In the genomic region with DNA sequence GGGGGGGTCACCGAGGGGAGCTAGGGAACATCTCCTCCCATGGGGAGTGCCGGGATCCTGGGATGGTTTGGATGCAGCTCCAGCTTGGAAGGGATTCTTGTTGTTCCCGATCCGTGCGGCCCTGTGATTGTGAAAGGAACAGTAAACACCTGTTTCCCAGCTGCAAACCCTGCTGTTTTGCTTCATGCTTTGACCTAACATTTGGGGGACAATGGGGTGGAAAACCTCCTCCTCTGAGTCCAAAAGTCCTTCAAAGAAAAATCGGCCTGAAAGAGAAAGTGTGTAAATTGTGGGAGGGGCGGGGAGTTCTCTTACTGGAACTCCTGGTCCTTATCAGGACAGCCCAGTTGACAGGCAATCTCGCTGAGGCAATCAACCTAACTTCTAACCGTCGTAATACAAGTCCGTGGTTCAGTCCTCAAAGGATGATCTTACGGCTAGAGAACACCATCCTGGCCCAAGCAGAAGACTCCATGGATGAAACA, we compare ENCODE assay signal across 12 mouse cellular contexts. TPM values are rescaled to one million over a fixed set of nuclear protein-coding genes. Genes with fewer than 3 reads are reported as not detected.
DNase-seq lines count a peak whose midpoint lies in the region; ATAC-seq lines count a peak whose summit lies in the region.
"Had no signal": no experiment of that assay in that cellular context is flagged by ENCODE, and none has a peak within 500 bp of the region (broad histone marks: within the 10 kb centered on the region; RNA-seq: fewer than 3 reads in every experiment).

No protein-coding gene starts in this region.

- H3K4me3 ChIP-seq in liver, embryonic 12.5 days: peak overlapping the region; percentile 34
- H3K4me3 ChIP-seq: embryonic facial prominence, embryonic 12.5 days; kidney, embryonic 15.5 days; midbrain, embryonic 12.5 days had no signal

- intact Hi-C loops in gastrocnemius, postnatal 14 days (cut with DNase I; ENCODE audit: low total_unique reads): no loop called here

- peak overlapping the region; percentile 60 for H3K4me2 ChIP-seq in liver, embryonic 12.5 days
- H3K4me2 ChIP-seq: embryonic facial prominence, embryonic 12.5 days; kidney, embryonic 15.5 days; midbrain, embryonic 12.5 days had no signal

- H3K36me3 ChIP-seq in liver, embryonic 12.5 days: no peaks in the 10 kb centered on the region
- H3K36me3 ChIP-seq: midbrain, embryonic 12.5 days had no signal

- 23% methylated on average over 12 of the region's 12 CpGs for WGBS in liver, embryonic 12.5 days (ENCODE audit: insufficient replicate concordance)

- H3K9me3 ChIP-seq in liver, embryonic 12.5 days (replicated peaks): no peaks in the 10 kb centered on the region
- H3K9me3 ChIP-seq: embryonic facial prominence, embryonic 12.5 days; kidney, embryonic 15.5 days; midbrain, embryonic 12.5 days had no signal

- peak; percentile 76 to 82 for DNase-seq in heart, adult 18-20 months
- no peak for DNase-seq in heart, postnatal 4 days
- DNase-seq in gastrocnemius, postnatal 14 days: peak; percentile 41
- DNase-seq in adrenal gland, adult 2 months: no peak
- no peak for DNase-seq in frontal cortex, adult 2 months (ENCODE audit: extremely low spot score in 1 of 2, low spot score in 1 of 2)
- DNase-seq in embryo, embryonic 10.5 days (ENCODE audit: low spot score): no peak
- DNase-seq: B cell, adult 2 months had no signal

- H3K9ac ChIP-seq in liver, embryonic 12.5 days: peak overlapping the region; percentile 28; the same call in 1 of the 2 replicates
- H3K9ac ChIP-seq: embryonic facial prominence, embryonic 12.5 days; kidney, embryonic 15.5 days; midbrain, embryonic 12.5 days had no signal

- peaks cover 29% of the 10 kb centered on the region for H3K4me1 ChIP-seq in liver, embryonic 12.5 days
- H3K4me1 ChIP-seq: embryonic facial prominence, embryonic 12.5 days; kidney, embryonic 15.5 days; midbrain, embryonic 12.5 days had no signal

- H3K27ac ChIP-seq in liver, embryonic 12.5 days: no peak overlapping the region
- H3K27ac ChIP-seq: embryonic facial prominence, embryonic 12.5 days; kidney, embryonic 15.5 days; midbrain, embryonic 12.5 days had no signal

- peak; percentile 83 for ATAC-seq in liver, embryonic 12.5 days
- peak; percentile 95 for ATAC-seq in megakaryocyte-erythroid progenitor cell, adult 5-6 weeks (replicated peaks; ENCODE audit: low FRiP score, low TSS enrichment, poor library complexity, severe bottlenecking)

- no peaks in the 10 kb centered on the region for H3K27me3 ChIP-seq in liver, embryonic 12.5 days (replicated peaks)
- H3K27me3 ChIP-seq: embryonic facial prominence, embryonic 12.5 days; kidney, embryonic 15.5 days; midbrain, embryonic 12.5 days had no signal

RNA-seq across cellular contexts. Expression of a gene that starts 12.4 kb away (rescaled TPM):
- total RNA-seq in heart, adult 18-20 months (2021): 10 to 100 TPM; 32.4 to 35.7 TPM
- total RNA-seq in heart, postnatal 4 days (2021): 10 to 100 TPM; 42.7 to 43.7 TPM
- 10 to 100 TPM; 29.8 to 32.6 TPM for total RNA-seq in gastrocnemius, postnatal 14 days (2021)
- 8.5 and 9.3 TPM in 2 replicates for polyA plus RNA-seq in liver, embryonic 12.5 days (2016; fragmentation: Nextera tagmentation; extraction: Ambion mirVana)
- total RNA-seq in megakaryocyte-erythroid progenitor cell, adult 5-6 weeks (2014; fragmentation: Nextera tagmentation): not detected in 2 replicates
- not detected in 2 replicates for total RNA-seq in megakaryocyte-erythroid progenitor cell, adult 5-6 weeks (2017)
- 10 to 100 TPM; 13.8 to 20.3 TPM for total RNA-seq in adrenal gland, adult 2 months (2021)
- 17.6 and 21.5 TPM in 2 replicates for polyA plus RNA-seq in adrenal gland, adult 2 months (2012; rRNA removed)
- polyA plus RNA-seq in frontal cortex, adult 2 months (2012; rRNA removed): 5.6 and 7.1 TPM in 2 replicates

Comparison
In these comparisons a context has a peak if more than half of its experiments do, and no peak if none do; other contexts are left out.
1. DNase-seq: peak in heart, adult 18-20 months (2 of 2) and gastrocnemius, postnatal 14 days (single experiment); none in heart, postnatal 4 days (single experiment), adrenal gland, adult 2 months (single experiment), frontal cortex, adult 2 months (0 of 2) and embryo, embryonic 10.5 days (single experiment).
2. RNA of a gene that starts 12.4 kb away (total RNA-seq): 42.7 to 43.7 TPM in heart, postnatal 4 days, 32.4 to 35.7 TPM in heart, adult 18-20 months, 29.8 to 32.6 TPM in gastrocnemius, postnatal 14 days and 13.8 to 20.3 TPM in adrenal gland, adult 2 months; not detected in megakaryocyte-erythroid progenitor cell, adult 5-6 weeks; every median in the first group is over 10 times any median in the second.